Comparison of ENCODE assay signal across 25 mouse cellular contexts in the genomic region with DNA sequence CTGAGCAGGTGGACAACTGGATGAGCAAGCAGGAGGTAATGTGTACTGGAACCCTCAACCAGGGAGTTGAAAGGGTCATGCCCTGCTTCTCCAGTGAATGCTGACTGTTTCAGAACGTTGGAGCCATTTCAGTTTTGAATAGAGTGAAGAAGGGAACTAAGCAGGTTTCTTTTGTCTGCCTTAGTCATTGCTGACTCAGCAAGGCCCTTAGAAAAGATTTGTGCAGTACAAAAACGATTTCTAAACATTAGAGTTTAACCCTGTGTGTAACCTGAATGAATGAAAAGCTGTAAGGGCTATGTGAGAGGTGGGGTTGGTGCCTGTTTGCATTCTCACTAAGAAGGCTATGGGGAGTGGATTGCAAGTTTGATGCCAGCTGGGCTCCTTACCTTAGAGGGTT.
"Had no signal": no experiment of that assay in that cellular context is flagged by ENCODE, and none has a peak within 500 bp of the region (broad histone marks: within the 10 kb centered on the region; RNA-seq: fewer than 3 reads in every experiment).

No protein-coding gene starts in this region.

- H3K27ac ChIP-seq: embryonic facial prominence, embryonic 10.5 days; embryonic facial prominence, embryonic 12.5 days; embryonic facial prominence, embryonic 13.5 days; embryonic facial prominence, embryonic 15.5 days; forebrain, embryonic 12.5 days; forebrain, embryonic 13.5 days; forebrain, embryonic 15.5 days; gastrocnemius, adult 2 months; heart, adult 2 months; heart, embryonic 10.5 days had no signal

- H3K4me3 ChIP-seq: embryonic facial prominence, embryonic 10.5 days; embryonic facial prominence, embryonic 12.5 days; embryonic facial prominence, embryonic 13.5 days; embryonic facial prominence, embryonic 15.5 days; erythroblast, embryonic 14.5 days; forebrain, embryonic 12.5 days; forebrain, embryonic 13.5 days; forebrain, embryonic 15.5 days; gastrocnemius, adult 2 months; heart, adult 2 months; heart, embryonic 10.5 days had no signal

- H3K9me3 ChIP-seq: embryonic facial prominence, embryonic 10.5 days; embryonic facial prominence, embryonic 12.5 days; embryonic facial prominence, embryonic 13.5 days; embryonic facial prominence, embryonic 15.5 days; forebrain, embryonic 12.5 days; forebrain, embryonic 13.5 days; forebrain, embryonic 15.5 days; heart, embryonic 10.5 days had no signal

- H3K9ac ChIP-seq: embryonic facial prominence, embryonic 12.5 days; embryonic facial prominence, embryonic 13.5 days; embryonic facial prominence, embryonic 15.5 days; forebrain, embryonic 12.5 days; forebrain, embryonic 13.5 days; forebrain, embryonic 15.5 days; forebrain, postnatal 0 days had no signal

- H3K4me2 ChIP-seq: embryonic facial prominence, embryonic 12.5 days; embryonic facial prominence, embryonic 13.5 days; embryonic facial prominence, embryonic 15.5 days; forebrain, embryonic 12.5 days; forebrain, embryonic 13.5 days; forebrain, embryonic 15.5 days had no signal

- H3K4me1 ChIP-seq: embryonic facial prominence, embryonic 10.5 days; embryonic facial prominence, embryonic 12.5 days; embryonic facial prominence, embryonic 13.5 days; embryonic facial prominence, embryonic 15.5 days; forebrain, embryonic 12.5 days; forebrain, embryonic 13.5 days; forebrain, embryonic 15.5 days; heart, embryonic 10.5 days had no signal

- H3K27me3 ChIP-seq: embryonic facial prominence, embryonic 12.5 days; embryonic facial prominence, embryonic 13.5 days; embryonic facial prominence, embryonic 15.5 days; forebrain, embryonic 12.5 days; forebrain, embryonic 13.5 days; forebrain, embryonic 15.5 days had no signal

- DNase-seq: cerebellum, adult 9-10 months; cerebellum, adult 9-11 months; cerebellum, postnatal 10 days; cerebellum, postnatal 14 days; cerebellum, postnatal 25 days; cerebellum, postnatal 36 days; embryo, embryonic 11 days; forebrain, postnatal 0 days; gastrocnemius, adult 2 months; gastrocnemius, postnatal 10 days; gastrocnemius, postnatal 14 days; gastrocnemius, postnatal 25 days; gastrocnemius, postnatal 36 days; heart, adult 11 months; heart, adult 18-20 months; heart, adult 2 months had no signal
